Mouse (Mus musculus) WW6 (cell line): ENCODE measurements around the gene Mrpl34.
A peak's percentile ranks its signal among the peaks of the same experiment; 100 is the strongest.
"Not testable (repeated sequence)": the region's sequence is repeated elsewhere in the genome, so short reads cannot be mapped to it uniquely, and the experiment has no call there.

Source experiments
- DNase-seq: peaks from one replicate; pipeline ENCODE4 v3.0.0-alpha.2; 2013; ENCODE audit warnings: low read depth, low spot score

Gene Mrpl34

GRCm38 (mm10) chr8:71464513-71465500 lies at the start of gene Mrpl34:
Gene Mrpl34, plus strand, starts transcription at chr8:71464959.
- DNase-seq = peak; percentile 99

- no peak for DNase-seq
Observed at GRCm38 (mm10) chr8:71422121-71422520, 42.6 kb upstream of the Mrpl34 start.

DNA sequence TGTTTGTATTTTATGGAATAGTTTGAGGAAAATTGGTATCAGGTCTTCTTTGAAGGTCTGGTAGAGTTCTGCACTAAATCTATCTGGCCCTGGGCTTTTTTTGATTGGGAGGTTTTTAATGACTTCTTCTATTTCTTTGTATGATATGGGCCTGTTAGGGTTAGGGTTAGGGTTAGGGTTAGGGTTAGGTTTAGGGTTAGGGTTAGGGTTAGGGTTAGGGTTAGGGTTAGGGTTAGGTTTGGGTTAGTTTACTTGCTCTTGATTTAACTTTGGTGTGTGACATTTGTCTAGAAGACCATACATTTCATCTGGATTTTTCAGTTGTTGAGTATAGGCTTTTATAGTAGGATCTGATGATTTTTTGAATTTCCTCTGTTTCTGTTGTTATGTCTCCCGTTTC lies 31.8 kb upstream of the Mrpl34 start:
- DNase-seq = not testable (repeated sequence)

- DNase-seq = no peak
Observed at GRCm38 (mm10) chr8:71437041-71437440, 27.7 kb upstream of the Mrpl34 start.

DNA sequence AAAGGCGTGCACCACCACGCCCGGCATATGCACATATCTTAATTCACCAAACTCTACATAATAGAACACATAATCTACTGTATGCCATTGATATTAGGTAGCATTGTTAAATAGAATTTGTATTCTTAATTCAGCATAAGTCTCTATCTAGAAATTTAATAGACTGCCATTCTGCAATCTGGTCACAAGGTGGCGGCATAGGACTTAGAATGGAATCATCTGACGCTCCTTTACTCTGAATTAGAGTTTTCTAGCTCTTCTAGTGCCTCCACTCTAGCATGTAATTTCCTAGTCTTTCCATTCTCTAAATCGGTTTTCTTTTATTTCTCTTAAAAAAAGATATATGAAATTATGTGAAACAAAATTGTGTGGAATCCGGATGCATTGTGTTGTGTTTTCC lies 23.4 kb upstream of the Mrpl34 start:
- no peak for DNase-seq

DNA sequence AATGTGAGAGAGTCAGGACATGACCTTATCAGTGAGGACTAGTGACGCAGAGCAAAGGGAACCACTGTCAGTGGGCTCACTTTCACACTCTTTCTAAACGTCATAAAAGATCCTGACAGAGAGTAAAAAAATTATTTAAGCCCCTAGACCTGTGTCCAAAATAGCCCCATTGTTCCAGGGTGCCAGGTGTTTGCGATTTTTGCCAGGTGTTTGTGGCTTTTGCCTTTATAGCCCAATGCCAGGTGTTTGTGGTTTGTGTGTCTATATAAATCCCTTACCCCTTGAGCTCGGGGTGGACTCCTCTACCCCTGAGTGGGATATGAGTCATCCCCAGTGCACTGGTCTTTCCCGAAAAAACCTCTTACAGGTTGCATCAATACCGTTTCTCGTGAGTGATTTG lies 19.7 kb upstream of the Mrpl34 start:
- DNase-seq = no peak

DNA sequence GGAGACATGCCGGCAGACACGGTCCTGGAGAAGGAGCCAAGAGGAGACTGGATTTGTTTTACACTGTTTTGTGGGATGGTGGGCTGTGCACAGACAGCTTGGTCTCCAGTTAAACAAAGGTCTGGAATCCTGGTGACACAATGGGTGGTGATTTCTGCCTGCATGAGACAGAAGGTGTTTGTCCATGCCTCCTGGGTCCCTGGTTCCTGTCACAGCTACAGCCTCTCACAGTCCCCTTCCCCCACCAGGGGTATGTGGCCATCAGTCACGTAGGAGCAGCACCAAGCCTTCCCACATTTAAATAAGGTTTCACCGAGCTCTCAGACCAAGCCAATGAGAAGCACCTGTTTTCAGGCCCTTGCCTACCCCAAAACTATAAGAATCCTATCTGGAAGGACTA lies 13.4 kb upstream of the Mrpl34 start:
- DNase-seq = no peak

DNA sequence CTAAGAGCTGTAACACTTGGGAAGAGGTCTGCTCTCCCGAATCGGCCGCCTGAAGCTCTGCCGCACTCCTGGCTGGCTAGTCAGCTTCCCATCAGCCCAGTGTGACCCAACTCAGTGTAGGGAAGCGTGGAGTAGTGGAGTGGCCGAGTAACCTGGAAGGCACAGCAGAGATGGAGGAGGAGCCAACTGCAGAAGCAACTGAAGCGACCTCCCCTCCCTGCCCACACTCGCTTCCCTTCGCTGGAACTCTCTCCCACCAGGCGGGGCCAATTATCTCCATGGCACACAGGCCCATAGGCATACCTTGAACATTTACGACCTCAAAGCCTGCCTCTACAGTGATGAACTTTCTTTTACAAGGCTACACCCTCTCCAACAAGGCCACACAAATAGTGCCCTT lies 13.0 kb upstream of the Mrpl34 start:
- no peak for DNase-seq

DNA sequence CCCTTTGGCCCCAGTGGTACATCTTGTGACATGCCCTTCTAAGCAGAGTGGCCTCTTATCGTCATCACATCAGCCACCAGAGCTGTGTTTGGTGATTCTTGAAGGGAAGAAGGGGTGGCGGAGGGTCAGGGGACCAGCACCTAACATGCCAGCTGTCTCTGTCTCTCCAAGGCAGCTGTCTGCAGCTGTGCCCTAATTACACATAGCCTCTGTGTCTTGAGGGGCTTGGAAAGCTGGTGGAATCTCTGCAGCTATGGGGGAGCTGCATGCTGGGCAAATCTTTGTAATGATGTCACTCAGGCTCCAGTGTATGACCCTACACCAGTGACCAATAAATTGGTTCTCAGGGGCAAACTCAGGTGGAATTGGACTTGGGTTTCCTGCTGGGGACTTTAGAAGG lies 12.1 kb upstream of the Mrpl34 start:
- DNase-seq = no peak

- DNase-seq = no peak
Observed at GRCm38 (mm10) chr8:71454668-71455067, 10.1 kb upstream of the Mrpl34 start.

DNA sequence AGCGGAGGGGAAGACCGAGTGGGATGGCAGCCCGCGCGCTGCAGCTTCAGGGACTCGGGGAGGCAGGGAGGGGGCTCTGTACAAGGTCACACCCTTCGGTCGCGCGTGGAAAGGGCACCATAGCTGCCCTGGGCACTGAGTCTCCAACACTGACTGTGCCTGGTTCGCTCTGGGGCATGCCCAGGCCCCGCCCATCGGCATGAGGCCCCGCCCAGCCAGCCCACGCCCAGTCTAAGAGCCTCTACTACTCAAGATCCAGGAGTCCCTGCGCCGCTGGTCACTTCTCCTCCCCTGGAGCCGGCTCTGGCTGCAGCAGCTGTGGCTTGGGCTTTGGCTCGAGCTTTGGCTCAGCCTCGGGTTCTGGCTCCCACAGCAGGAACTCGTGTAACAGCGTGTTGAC lies 7.9 kb upstream of the Mrpl34 start:
- DNase-seq = no peak

GRCm38 (mm10) chr8:71457659-71458270 lies 7.0 kb upstream of the Mrpl34 start:
- DNase-seq = no peak

DNA sequence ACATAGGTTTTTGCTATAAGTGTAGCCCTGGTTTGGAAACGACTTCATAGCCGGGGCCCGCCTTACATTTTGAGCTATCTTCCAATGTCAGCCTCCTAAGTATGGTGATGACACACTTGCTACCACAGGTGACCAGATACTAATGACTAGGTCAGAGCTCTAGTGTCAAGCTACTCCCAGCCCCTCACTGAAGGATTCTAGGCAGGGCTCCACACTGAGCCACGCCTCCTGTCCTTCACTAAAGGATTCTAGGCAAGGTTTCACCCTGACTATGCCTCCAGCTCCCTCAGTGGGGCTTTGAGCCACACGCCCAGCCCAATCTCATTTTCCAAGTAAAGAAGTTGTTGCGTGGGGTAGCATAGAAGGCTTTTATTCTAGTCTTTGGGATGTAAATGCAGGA lies 4.0 kb upstream of the Mrpl34 start:
- no peak for DNase-seq

GRCm38 (mm10) chr8:71461152-71461840 lies 3.5 kb upstream of the Mrpl34 start:
- no peak for DNase-seq

DNA sequence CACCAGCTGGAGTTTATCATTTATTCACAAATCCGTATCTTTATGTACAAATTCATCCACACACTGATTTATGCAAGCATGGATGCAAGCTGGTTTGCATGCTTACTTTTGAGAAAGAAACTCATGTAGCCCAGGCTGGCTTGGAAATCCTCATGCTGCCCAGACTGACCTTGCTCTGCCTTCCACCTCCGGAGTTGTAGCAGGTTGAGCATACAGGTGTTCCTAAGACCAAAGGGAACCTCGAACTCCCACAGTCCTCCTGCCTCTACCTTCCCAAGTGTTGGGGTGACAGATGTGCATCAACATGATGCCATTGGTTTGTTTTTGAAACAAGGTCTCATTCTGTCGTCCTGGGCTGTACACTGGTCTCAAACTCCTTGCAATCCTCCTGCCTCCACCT lies 2.6 kb upstream of the Mrpl34 start:
- no peak for DNase-seq

GRCm38 (mm10) chr8:71462786-71463185 lies 2.0 kb upstream of the Mrpl34 start:
- no peak for DNase-seq

DNA sequence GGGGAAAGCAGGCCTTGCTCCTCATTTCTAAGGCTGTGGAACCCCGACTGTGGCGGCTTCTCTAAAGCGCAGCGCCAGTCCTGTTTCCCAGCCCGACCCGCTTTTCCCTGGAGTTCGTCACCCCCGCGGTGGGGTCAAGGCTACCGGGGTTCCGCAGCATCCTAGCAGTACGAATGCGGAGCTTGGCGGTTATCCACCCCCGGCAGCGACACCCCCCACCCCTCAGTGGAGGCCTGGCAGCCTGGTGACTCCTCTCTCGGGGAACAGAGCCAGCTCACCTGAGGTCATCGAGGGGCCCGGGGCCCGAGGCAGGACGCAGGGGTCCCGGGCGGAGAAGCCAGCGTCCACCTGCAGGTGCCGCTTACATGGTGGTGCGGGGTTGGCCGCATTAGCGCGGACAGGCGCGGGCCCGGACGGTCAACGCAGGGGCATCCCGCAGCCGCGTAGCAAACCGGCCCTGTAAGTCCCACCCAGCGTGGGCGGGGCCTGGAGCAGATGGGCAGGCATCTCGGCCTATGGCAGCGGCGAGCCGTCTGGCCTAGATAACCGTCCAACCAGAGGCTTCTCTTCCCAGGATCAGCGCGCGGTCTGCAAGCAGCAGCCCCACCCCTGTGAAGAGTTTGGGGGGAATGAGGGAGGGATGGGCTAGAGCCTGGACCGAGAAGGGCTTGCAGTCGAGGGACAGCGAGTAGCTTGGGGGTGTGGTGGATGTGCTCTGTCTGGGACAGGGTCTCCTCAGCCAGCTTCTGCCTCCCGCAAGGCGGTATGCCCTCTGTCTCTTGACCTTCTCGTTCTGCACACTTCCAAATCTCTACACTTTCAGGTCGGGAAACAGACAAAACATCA lies 1.3 kb upstream of the Mrpl34 start, which contains the start of gene Abhd8:
Gene Abhd8 (minus strand): TSS at position 468 of the 846 bp plus-strand sequence.
- peak; percentile 84 for DNase-seq

DNA sequence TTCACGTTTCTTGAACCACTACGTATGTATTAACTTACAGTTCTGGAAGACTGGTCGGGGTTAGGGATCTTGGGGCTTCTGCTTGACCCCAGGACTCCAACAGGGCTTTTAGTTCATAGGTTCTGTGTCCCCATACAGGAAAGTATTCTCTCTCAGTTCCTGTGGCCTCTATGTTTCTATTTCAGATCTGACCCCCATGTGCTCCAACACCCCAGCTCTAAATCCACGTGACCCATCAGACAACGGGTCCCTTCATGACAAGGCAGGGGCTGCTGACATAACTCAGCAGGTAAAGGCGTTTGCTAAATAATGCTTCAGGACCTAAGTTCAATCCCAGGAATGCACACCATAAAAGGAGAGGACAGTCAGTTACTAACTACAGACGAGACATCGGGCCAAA lies 974 bp downstream of the Mrpl34 start:
- DNase-seq = no peak

GRCm38 (mm10) chr8:71466198-71466597 lies 1.4 kb downstream of the Mrpl34 start:
- DNase-seq = no peak

DNA sequence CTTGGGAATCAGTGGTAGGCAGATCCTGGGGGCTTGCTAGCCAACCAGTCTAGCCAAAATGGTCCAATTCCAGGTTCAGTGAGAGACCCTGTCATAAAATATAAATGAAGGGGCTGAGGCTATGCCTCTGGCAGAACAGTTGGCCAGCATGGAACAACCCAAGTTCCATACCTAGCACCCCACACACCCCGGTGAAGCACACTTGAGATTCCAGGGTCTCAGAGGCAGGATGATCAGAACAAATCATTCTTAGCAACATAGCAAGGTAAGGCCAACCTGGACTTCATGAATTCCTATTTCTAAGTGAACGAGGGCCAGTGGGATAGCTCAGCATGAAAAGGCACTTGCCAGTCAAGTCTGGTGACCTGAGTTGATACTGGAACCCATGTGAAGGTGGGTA lies 2.4 kb downstream of the Mrpl34 start:
- DNase-seq = no peak

- DNase-seq = no peak
Observed at GRCm38 (mm10) chr8:71468001-71468400, 3.2 kb downstream of the Mrpl34 start.
